Mouse (Mus musculus): ENCODE results near the gene Ldb3. TPM values are rescaled to one million over a fixed set of nuclear protein-coding genes. Genes with fewer than 3 reads are reported as not detected.

Ldb3 gene
- polyA plus RNA-seq, 1 experiment from 2014 or later, result 2.7 TPM

GRCm38 (mm10) chr14:34599941-34600340 is 11.5 kb upstream of the Ldb3 start, which contains the start of gene Opn4:
Gene Opn4 (minus strand): TSS chr14:34600142.
- Histone ChIP-seq H3K36me3 (ENCODE audit: control insufficient read depth, insufficient read depth, low read length) (no peaks in the 10 kb centered on the region), H3K4me3 (ENCODE audit: low read depth, low read length) (no peak within 1 kb of the TSS), H3K4me2 (no peak within 1 kb of the TSS), H3K4me1 (replicated peaks; ENCODE audit: control insufficient read depth, insufficient read depth, low read length) (no peaks in the 10 kb centered on the region), H3K27ac (ENCODE audit: low read depth, low read length) (no peak within 1 kb of the TSS), H3K27me3 (replicated peaks; ENCODE audit: control insufficient read depth, insufficient read depth, low read length) (0 out of 2 replicates have a peak, but pooled peaks cover 5% of the 10 kb centered on the region), H3K9me3 (ENCODE audit: control insufficient read depth, low read length) (no peaks in the 10 kb centered on the region), H3K9ac (ENCODE audit: low read depth, low read length) (no peak within 1 kb of the TSS)
- DNase-seq (ENCODE audit: low spot score), result no peak
- ATAC-seq (replicated peaks; ENCODE audit: low FRiP score), result no peak
- 84% methylated on average over 8 of the region's 8 CpGs for WGBS

- Histone ChIP-seq H3K27me3 (replicated peaks; ENCODE audit: control insufficient read depth, insufficient read depth, low read length) (0 out of 2 replicates have a peak, but pooled peaks cover 3% of the 10 kb centered on the region), H3K9me3 (ENCODE audit: control insufficient read depth, low read length) (no peaks in the 10 kb centered on the region), H3K36me3 (ENCODE audit: control insufficient read depth, insufficient read depth, low read length) (no peaks in the 10 kb centered on the region), H3K4me3 (ENCODE audit: low read depth, low read length) (no peak overlapping the region), H3K4me2 (no peak overlapping the region), H3K27ac (ENCODE audit: low read depth, low read length) (no peak overlapping the region), H3K9ac (ENCODE audit: low read depth, low read length) (no peak overlapping the region), H3K4me1 (replicated peaks; ENCODE audit: control insufficient read depth, insufficient read depth, low read length) (peaks cover 5% of the 10 kb centered on the region; the same call in 1 of the 2 replicates)
- 67% methylated on average over 17 of the region's 17 CpGs for WGBS
- ATAC-seq (replicated peaks; ENCODE audit: low FRiP score), result no peak
- no peak for DNase-seq (ENCODE audit: low spot score)
These were observed 7.2 kb upstream of the Ldb3 start for GRCm38 (mm10) chr14:34595596-34596255.

- no peak for DNase-seq (ENCODE audit: low spot score)
- no peak overlapping the region for H3K9ac ChIP-seq (ENCODE audit: low read depth, low read length)
- WGBS, result 68% methylated on average over 15 of the region's 15 CpGs
- ATAC-seq (replicated peaks; ENCODE audit: low FRiP score), result no peak
- no peaks in the 10 kb centered on the region for H3K27me3 ChIP-seq (replicated peaks; ENCODE audit: control insufficient read depth, insufficient read depth, low read length)
- no peaks in the 10 kb centered on the region for H3K36me3 ChIP-seq (ENCODE audit: control insufficient read depth, insufficient read depth, low read length)
- no peak overlapping the region for H3K4me2 ChIP-seq
- no peak overlapping the region for H3K4me3 ChIP-seq (ENCODE audit: low read depth, low read length)
- peaks cover 8% of the 10 kb centered on the region for H3K4me1 ChIP-seq (replicated peaks; ENCODE audit: control insufficient read depth, insufficient read depth, low read length)
- no peaks in the 10 kb centered on the region for H3K9me3 ChIP-seq (ENCODE audit: control insufficient read depth, low read length)
- H3K27ac ChIP-seq (ENCODE audit: low read depth, low read length), result no peak overlapping the region
These were observed 3.5 kb upstream of the Ldb3 start for GRCm38 (mm10) chr14:34591741-34592535.

GRCm38 (mm10) chr14:34590743-34591675 is 2.5 kb upstream of the Ldb3 start:
- Histone ChIP-seq H3K9ac (ENCODE audit: low read depth, low read length) (no peak overlapping the region), H3K27ac (ENCODE audit: low read depth, low read length) (no peak overlapping the region)

GRCm38 (mm10) chr14:34590017-34590570 is 1.6 kb upstream of the Ldb3 start:
- Histone ChIP-seq H3K27me3 (replicated peaks; ENCODE audit: control insufficient read depth, insufficient read depth, low read length) (no peaks in the 10 kb centered on the region), H3K27ac (ENCODE audit: low read depth, low read length) (no peak overlapping the region), H3K9ac (ENCODE audit: low read depth, low read length) (no peak overlapping the region), H3K36me3 (ENCODE audit: control insufficient read depth, insufficient read depth, low read length) (no peaks in the 10 kb centered on the region), H3K4me3 (ENCODE audit: low read depth, low read length) (no peak overlapping the region), H3K4me2 (no peak overlapping the region), H3K9me3 (ENCODE audit: control insufficient read depth, low read length) (no peaks in the 10 kb centered on the region), H3K4me1 (replicated peaks; ENCODE audit: control insufficient read depth, insufficient read depth, low read length) (peaks cover 17% of the 10 kb centered on the region)
- no peak for DNase-seq (ENCODE audit: low spot score)
- WGBS, result 86% methylated on average over 5 of the region's 5 CpGs
- ATAC-seq (replicated peaks; ENCODE audit: low FRiP score), result no peak

More at GRCm38 (mm10) chr14:34590743-34591675, 2.5 kb upstream of the Ldb3 start:
- H3K4me1 ChIP-seq (replicated peaks; ENCODE audit: control insufficient read depth, insufficient read depth, low read length), result peaks cover 8% of the 10 kb centered on the region
- peak overlapping the region; percentile 15 for H3K4me2 ChIP-seq
- H3K36me3 ChIP-seq (ENCODE audit: control insufficient read depth, insufficient read depth, low read length), result no peaks in the 10 kb centered on the region
- peak; percentile 46; the same call in 1 of the 2 replicates for ATAC-seq (replicated peaks; ENCODE audit: low FRiP score)
- H3K27me3 ChIP-seq (replicated peaks; ENCODE audit: control insufficient read depth, insufficient read depth, low read length), result no peaks in the 10 kb centered on the region
- no peak overlapping the region for H3K4me3 ChIP-seq (ENCODE audit: low read depth, low read length)
- WGBS, result 66% methylated on average over 24 of the region's 24 CpGs
- no peaks in the 10 kb centered on the region for H3K9me3 ChIP-seq (ENCODE audit: control insufficient read depth, low read length)
- no peak for DNase-seq (ENCODE audit: low spot score)

- no peak overlapping the region for H3K9ac ChIP-seq (ENCODE audit: low read depth, low read length)
- ATAC-seq (replicated peaks; ENCODE audit: low FRiP score), result no peak
- no peak overlapping the region for H3K27ac ChIP-seq (ENCODE audit: low read depth, low read length)
- no peak overlapping the region for H3K4me2 ChIP-seq
- DNase-seq (ENCODE audit: low spot score), result no peak
- no peak overlapping the region for H3K4me3 ChIP-seq (ENCODE audit: low read depth, low read length)
- H3K4me1 ChIP-seq (replicated peaks; ENCODE audit: control insufficient read depth, insufficient read depth, low read length), result peaks cover 18% of the 10 kb centered on the region
- WGBS, result 88% methylated on average over 8 of the region's 8 CpGs
- H3K27me3 ChIP-seq (replicated peaks; ENCODE audit: control insufficient read depth, insufficient read depth, low read length), result no peaks in the 10 kb centered on the region
- no peaks in the 10 kb centered on the region for H3K36me3 ChIP-seq (ENCODE audit: control insufficient read depth, insufficient read depth, low read length)
- no peaks in the 10 kb centered on the region for H3K9me3 ChIP-seq (ENCODE audit: control insufficient read depth, low read length)
These were observed 767 bp upstream of the Ldb3 start for GRCm38 (mm10) chr14:34589185-34589713.

GRCm38 (mm10) chr14:34588005-34588404 is 477 bp downstream of the Ldb3 start:
- peaks cover 18% of the 10 kb centered on the region for H3K4me1 ChIP-seq (replicated peaks; ENCODE audit: control insufficient read depth, insufficient read depth, low read length)
- H3K4me2 ChIP-seq, result no peak overlapping the region
- no peak overlapping the region for H3K27ac ChIP-seq (ENCODE audit: low read depth, low read length)
- DNase-seq (ENCODE audit: low spot score) (no peak), ATAC-seq (replicated peaks; ENCODE audit: low FRiP score) (no peak)
- whole genome bisulfite sequencing, result 57% methylated on average over 5 of the region's 5 CpGs
- no peak overlapping the region for H3K4me3 ChIP-seq (ENCODE audit: low read depth, low read length)
- H3K9me3 ChIP-seq (ENCODE audit: control insufficient read depth, low read length), result no peaks in the 10 kb centered on the region
- H3K36me3 ChIP-seq (ENCODE audit: control insufficient read depth, insufficient read depth, low read length), result no peaks in the 10 kb centered on the region
- H3K9ac ChIP-seq (ENCODE audit: low read depth, low read length), result no peak overlapping the region
- H3K27me3 ChIP-seq (replicated peaks; ENCODE audit: control insufficient read depth, insufficient read depth, low read length), result no peaks in the 10 kb centered on the region

- H3K27ac ChIP-seq (ENCODE audit: low read depth, low read length), result no peak overlapping the region
- peaks cover 17% of the 10 kb centered on the region for H3K4me1 ChIP-seq (replicated peaks; ENCODE audit: control insufficient read depth, insufficient read depth, low read length)
- WGBS, result 76% methylated on average over 3 of the region's 3 CpGs
- no peaks in the 10 kb centered on the region for H3K36me3 ChIP-seq (ENCODE audit: control insufficient read depth, insufficient read depth, low read length)
- H3K27me3 ChIP-seq (replicated peaks; ENCODE audit: control insufficient read depth, insufficient read depth, low read length), result no peaks in the 10 kb centered on the region
- H3K9me3 ChIP-seq (ENCODE audit: control insufficient read depth, low read length), result no peaks in the 10 kb centered on the region
- no peak for DNase-seq (ENCODE audit: low spot score)
- H3K9ac ChIP-seq (ENCODE audit: low read depth, low read length), result no peak overlapping the region
- no peak for ATAC-seq (replicated peaks; ENCODE audit: low FRiP score)
- H3K4me3 ChIP-seq (ENCODE audit: low read depth, low read length), result no peak overlapping the region
- H3K4me2 ChIP-seq, result no peak overlapping the region
These were observed 1.6 kb downstream of the Ldb3 start for GRCm38 (mm10) chr14:34586871-34587270.
